Mouse (Mus musculus) lung, postnatal 0 days (tissue): ENCODE measurements around the gene Rnf208. TPM values are rescaled to one million over a fixed set of nuclear protein-coding genes. Genes with fewer than 3 reads are reported as not detected.

Experiments
- ATAC-seq: fragments of 200-750 bp; cut with Nextera tagmentation; 2 replicates; pipeline ENCODE4 v1.8.0; 2017; ENCODE audit warnings: moderate library complexity
- DNase-seq: peaks from one replicate; pipeline ENCODE4 v3.0.0-alpha.2; 2016; ENCODE audit warnings: low spot score
- H3K27ac ChIP-seq: fragments of 300-500 bp; sonication (generic); 2 replicates; pipeline ENCODE4 v1.5.1; 2014; ENCODE audit warnings: antibody characterized with exemption, mild to moderate bottlenecking, low read length, mixed read lengths
- H3K27me3 ChIP-seq: fragments of 300-500 bp; sonication (generic); replicated peaks from 2 replicates; pipeline ENCODE4 v1.6.1; 2014; ENCODE audit warnings: low read length, mixed read lengths; ENCODE audit not compliant: insufficient read depth
- H3K36me3 ChIP-seq: fragments of 300-500 bp; sonication (generic); 2 replicates; pipeline ENCODE4 v1.6.1; 2014; ENCODE audit warnings: low read length, mixed read lengths; ENCODE audit not compliant: insufficient read depth
- H3K4me1 ChIP-seq: fragments of 300-500 bp; sonication (generic); 2 replicates; pipeline ENCODE4 v1.6.1; 2014; ENCODE audit warnings: antibody characterized with exemption, low read depth, low read length, mixed read lengths; ENCODE audit not compliant: insufficient read depth
- H3K4me2 ChIP-seq: fragments of 300-500 bp; sonication (generic); replicated peaks from 2 replicates; pipeline ENCODE4 v1.6.1; 2014; ENCODE audit warnings: low read depth, mild to moderate bottlenecking, low read length, moderate library complexity, mixed read lengths
- H3K4me3 ChIP-seq: fragments of 300-500 bp; sonication (generic); 2 replicates; pipeline ENCODE4 v1.5.1; 2014; ENCODE audit warnings: low read depth, low read length
- H3K9ac ChIP-seq: fragments of 300-500 bp; sonication (generic); replicated peaks from 2 replicates; pipeline ENCODE4 v1.6.1; 2014; ENCODE audit warnings: low read depth, mild to moderate bottlenecking
- H3K9me3 ChIP-seq: fragments of 300-500 bp; sonication (generic); 2 replicates; pipeline ENCODE4 v1.6.1; 2016; ENCODE audit warnings: low read length, mixed read lengths
- CTCF ChIP-seq: IDR thresholded peaks from 2 replicates; pipeline ENCODE4 v1.5.1; 2016; ENCODE audit warnings: antibody characterized with exemption, mild to moderate bottlenecking
- EP300 ChIP-seq: IDR thresholded peaks from 2 replicates; pipeline ENCODE4 v1.6.1; 2016; ENCODE audit warnings: antibody characterized with exemption, mild to moderate bottlenecking, control low read depth
- WGBS: fragments of 180-500 bp; shearing (Covaris S2); extraction: QIAGEN DNeasy Blood & Tissue Kit; methylation state at CpG from one replicate; pipeline ENCODE4 v1.1.7; 2014; 5-methylcytosine and 5-hydroxymethylcytosine counted together
- polyA plus RNA-seq: library from polyadenylated mRNA; unstranded; fragments of >200 nt; fragmentation: Nextera tagmentation; extraction: Ambion mirVana; gene quantifications from 2 replicates; pipeline ENCODE4 v1.2.1, GENCODE M21; 2015

Rnf208 gene
- polyA plus RNA-seq, 1 experiment from 2014 or later = 3.4 TPM

DNA sequence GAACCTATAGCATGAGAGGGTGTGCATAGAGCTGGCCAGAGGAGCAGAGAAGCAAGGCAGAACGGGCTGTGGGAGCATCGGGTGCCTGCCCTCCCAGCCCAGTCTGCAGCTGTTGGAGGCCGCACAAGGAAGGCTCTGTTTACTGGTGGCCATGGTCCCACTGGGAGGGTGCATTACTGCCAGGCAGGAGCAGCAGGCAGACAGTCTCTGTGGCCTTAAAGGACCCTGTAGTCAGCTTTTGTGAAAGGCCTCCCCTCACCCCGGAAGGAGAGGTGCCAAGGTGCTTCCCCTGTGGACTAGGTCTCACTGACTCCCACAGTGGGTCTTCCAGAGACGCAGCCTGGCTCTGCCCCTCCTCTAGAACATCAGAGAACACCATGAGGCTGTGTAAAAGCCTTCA lies 15.2 kb upstream of the Rnf208 start:
- no peak overlapping the region for H3K9ac ChIP-seq
- peaks cover 1% of the 10 kb centered on the region; the same call in 1 of the 2 replicates for H3K36me3 ChIP-seq
- no peaks in the 10 kb centered on the region; the same call in 1 of the 2 replicates for H3K27me3 ChIP-seq
- no peak for TF ChIP-seq CTCF
- TF ChIP-seq EP300 = no peak
- no peak for ATAC-seq
- WGBS = 82% methylated on average over 5 of the region's 5 CpGs
- H3K27ac ChIP-seq = no peak overlapping the region
- no peak for DNase-seq
- H3K4me1 ChIP-seq = peaks cover 6% of the 10 kb centered on the region; the same call in 1 of the 2 replicates
- no peaks in the 10 kb centered on the region for H3K9me3 ChIP-seq
- no peak overlapping the region for H3K4me2 ChIP-seq
- no peak overlapping the region for H3K4me3 ChIP-seq

DNA sequence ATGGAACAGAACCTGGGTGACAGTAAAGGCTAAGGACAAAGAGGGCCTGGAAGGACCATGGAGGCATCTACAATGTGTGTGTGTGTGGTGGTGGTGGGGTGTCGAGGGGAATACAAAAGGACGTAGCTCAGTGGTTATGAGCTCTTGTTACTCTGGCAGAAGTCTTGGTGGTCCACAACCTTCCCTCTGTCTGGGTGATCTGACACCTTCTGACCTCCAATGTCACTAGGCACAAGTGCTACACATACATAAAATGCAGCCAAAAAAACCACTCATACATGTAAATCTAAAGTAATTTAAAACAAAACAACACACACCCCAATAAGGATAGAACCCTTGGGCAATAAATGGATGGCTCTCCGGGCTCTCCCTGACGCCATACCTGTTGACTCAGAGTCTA lies 14.6 kb upstream of the Rnf208 start:
- no peak overlapping the region for H3K4me2 ChIP-seq
- peaks cover 6% of the 10 kb centered on the region; the same call in 1 of the 2 replicates for H3K4me1 ChIP-seq
- H3K27ac ChIP-seq = no peak overlapping the region
- no peaks in the 10 kb centered on the region for H3K36me3 ChIP-seq
- H3K4me3 ChIP-seq = no peak overlapping the region
- WGBS = 95% methylated on average over 4 of the region's 4 CpGs
- DNase-seq (no peak), ATAC-seq (no peak)
- no peaks in the 10 kb centered on the region for H3K9me3 ChIP-seq
- H3K9ac ChIP-seq = no peak overlapping the region
- TF ChIP-seq EP300 = no peak
- no peak for TF ChIP-seq CTCF
- no peaks in the 10 kb centered on the region; the same call in 1 of the 2 replicates for H3K27me3 ChIP-seq

DNA sequence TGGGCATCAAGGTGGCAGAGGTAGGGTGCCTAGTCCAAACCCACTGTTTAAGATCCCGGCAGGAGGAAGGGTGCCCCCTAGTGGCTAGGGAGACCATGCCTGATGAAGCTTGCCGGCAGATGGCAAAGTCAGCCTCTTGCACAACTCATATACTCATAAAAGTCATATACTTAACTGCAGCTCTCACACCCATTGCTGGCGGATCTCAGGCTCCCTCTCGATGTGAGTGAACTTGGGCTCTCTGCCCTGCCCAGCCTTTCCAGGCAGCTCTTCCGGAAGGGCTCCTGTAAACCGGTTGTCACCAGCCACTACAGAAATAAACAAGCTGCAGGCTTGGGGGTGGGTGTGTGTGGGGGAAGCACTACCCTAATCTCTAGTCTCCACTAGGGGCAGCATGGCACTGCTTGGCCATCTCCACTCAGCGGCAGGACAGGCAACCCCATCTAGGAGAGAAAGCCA lies 13.6 kb upstream of the Rnf208 start:
- Histone ChIP-seq H3K27me3 (no peaks in the 10 kb centered on the region; the same call in 1 of the 2 replicates), H3K9ac (no peak overlapping the region), H3K27ac (peak overlapping the region; percentile 72), H3K36me3 (no peaks in the 10 kb centered on the region), H3K9me3 (no peaks in the 10 kb centered on the region), H3K4me3 (no peak overlapping the region), H3K4me2 (peak overlapping the region; percentile 35), H3K4me1 (peaks cover 6% of the 10 kb centered on the region; the same call in 1 of the 2 replicates)
- WGBS = 0% methylated on average over 7 of the region's 7 CpGs
- DNase-seq (peak; percentile 98), ATAC-seq (peak; percentile 57)
- TF ChIP-seq CTCF (peak; percentile 78), EP300 (peak; percentile 87; the same call in 1 of the 2 replicates)

DNA sequence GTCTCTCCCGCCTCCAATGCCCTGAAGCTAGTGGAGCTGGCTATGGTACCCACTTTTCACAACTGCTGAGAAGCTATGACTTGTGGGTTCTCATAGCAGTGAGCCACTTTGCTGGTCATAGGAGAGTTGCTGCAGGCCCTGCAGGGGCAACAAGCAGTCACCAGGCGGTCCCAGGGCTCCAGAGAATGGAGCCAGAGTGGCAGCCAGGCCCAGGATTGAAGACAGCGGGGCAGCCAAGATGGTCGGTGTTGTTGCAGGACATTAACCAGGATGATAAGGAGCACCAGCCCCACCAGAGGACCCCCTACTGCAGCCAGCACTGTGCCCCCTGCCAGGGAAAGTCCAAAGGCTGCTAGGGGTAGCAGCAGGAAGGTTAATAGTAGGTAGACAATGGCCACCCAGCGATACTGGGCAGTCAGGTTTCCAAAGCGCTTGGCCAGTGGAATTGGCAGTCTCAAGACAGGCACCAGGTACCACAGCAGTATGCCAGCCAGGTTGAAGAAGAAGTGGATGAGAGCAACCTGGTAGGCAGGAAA lies 13.0 kb upstream of the Rnf208 start:
- no peak overlapping the region for H3K9ac ChIP-seq

DNA sequence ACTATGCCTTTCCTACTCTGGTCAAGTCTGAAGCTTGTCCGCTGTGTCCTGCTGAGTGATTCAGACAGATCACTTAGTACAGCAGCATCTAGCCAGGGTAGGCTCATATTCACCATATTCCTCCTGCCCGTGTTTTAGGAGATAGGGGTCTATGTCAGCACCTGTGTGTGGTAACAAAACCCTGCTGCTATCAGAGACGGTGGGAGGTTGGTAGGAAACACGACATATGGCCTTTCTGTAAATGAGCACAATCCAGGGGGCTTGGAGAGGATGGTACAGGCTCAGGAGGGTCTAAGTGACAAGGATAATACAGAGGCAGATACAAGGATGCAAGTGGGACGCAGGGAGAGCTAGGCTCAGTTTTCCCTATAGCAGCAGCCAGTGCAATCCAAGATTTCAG lies 12.5 kb upstream of the Rnf208 start:
- no peaks in the 10 kb centered on the region for H3K9me3 ChIP-seq
- H3K27ac ChIP-seq = no peak overlapping the region
- DNase-seq = no peak
- no peaks in the 10 kb centered on the region for H3K36me3 ChIP-seq
- no peaks in the 10 kb centered on the region; the same call in 1 of the 2 replicates for H3K27me3 ChIP-seq
- no peak overlapping the region for H3K4me2 ChIP-seq
- WGBS = 81% methylated on average over 5 of the region's 5 CpGs
- H3K4me3 ChIP-seq = no peak overlapping the region
- no peak for ATAC-seq
- H3K4me1 ChIP-seq = peaks cover 6% of the 10 kb centered on the region; the same call in 1 of the 2 replicates
- H3K9ac ChIP-seq = no peak overlapping the region
- TF ChIP-seq EP300 (no peak), CTCF (no peak)

More for the DNA sequence above, 13.0 kb upstream of the Rnf208 start:
- TF ChIP-seq CTCF = no peak
- TF ChIP-seq EP300 = no peak
- DNase-seq = no peak
- no peak overlapping the region for H3K4me2 ChIP-seq
- H3K4me3 ChIP-seq = no peak overlapping the region
- no peak for ATAC-seq
- H3K9me3 ChIP-seq = no peaks in the 10 kb centered on the region
- H3K4me1 ChIP-seq = peaks cover 6% of the 10 kb centered on the region; the same call in 1 of the 2 replicates
- no peaks in the 10 kb centered on the region; the same call in 1 of the 2 replicates for H3K27me3 ChIP-seq
- peak overlapping the region; percentile 68; the same call in 1 of the 2 replicates for H3K27ac ChIP-seq
- 70% methylated on average over 6 of the region's 6 CpGs for WGBS
- H3K36me3 ChIP-seq = no peaks in the 10 kb centered on the region

DNA sequence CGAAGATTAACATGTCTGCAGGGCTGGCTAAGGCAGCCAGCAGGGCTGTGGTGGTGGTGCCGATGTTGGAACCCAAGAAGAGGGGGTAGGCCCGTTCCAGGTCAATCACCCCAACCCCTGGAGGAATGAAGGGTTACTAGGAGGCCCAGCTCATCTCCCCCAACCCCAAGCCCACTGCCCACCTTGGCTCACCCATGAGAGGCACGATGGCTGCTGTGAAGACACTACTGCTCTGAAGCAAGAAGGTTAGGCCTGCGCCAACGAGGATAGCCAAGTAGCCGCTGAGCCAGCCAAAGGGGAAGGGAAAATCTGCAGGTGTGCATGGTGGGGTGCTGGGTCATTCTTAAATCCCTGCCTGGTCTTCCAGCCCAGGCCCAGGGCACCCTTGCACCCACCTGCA lies 11.5 kb upstream of the Rnf208 start:
- H3K4me2 ChIP-seq = no peak overlapping the region
- WGBS = 84% methylated on average over 7 of the region's 7 CpGs
- no peaks in the 10 kb centered on the region for H3K9me3 ChIP-seq
- DNase-seq (no peak), ATAC-seq (no peak)
- H3K4me3 ChIP-seq = no peak overlapping the region
- no peak overlapping the region for H3K9ac ChIP-seq
- no peaks in the 10 kb centered on the region; the same call in 1 of the 2 replicates for H3K27me3 ChIP-seq
- H3K4me1 ChIP-seq = peaks cover 4% of the 10 kb centered on the region; the same call in 1 of the 2 replicates
- H3K36me3 ChIP-seq = no peaks in the 10 kb centered on the region
- H3K27ac ChIP-seq = no peak overlapping the region
- TF ChIP-seq CTCF = no peak
- TF ChIP-seq EP300 = no peak
